Mouse (Mus musculus) neutrophil, adult 59 days (primary cell): ENCODE measurements around the gene Nudt12. TPM values are rescaled to one million over a fixed set of nuclear protein-coding genes. Genes with fewer than 3 reads are reported as not detected.

Source experiments
- total RNA-seq, 2 experiments: library from RNA; stranded (reverse); gene quantifications; 1 replicate in 1 of 2; 2 replicates in 1 of 2; pipeline ENCODE4 v1.2.4; 2023

Nudt12 gene
- total RNA-seq = 1 to 10 TPM; 1.8 to 2.4 TPM

GRCm38 (mm10) chr17:59013091-59013459, at the start of gene Nudt12:
Gene Nudt12, minus strand, starts transcription at chr17:59013372.

GRCm38 (mm10) chr17:58991275-58991674, 21.9 kb downstream of the Nudt12 start, which contains the start of gene Pdzph1:
Gene Pdzph1, minus strand, starts transcription at chr17:58991375.

Other genes with a start within 250 kb of the Nudt12 start
- gene Pdzph1, start 22.0 kb downstream of the Nudt12 start, total RNA-seq = not detected